18 mouse cellular contexts compared by ENCODE assay signal in genomic region chr14:57412166-57412565, GRCm38 (mm10). TPM values are rescaled to one million over a fixed set of nuclear protein-coding genes. Genes with fewer than 3 reads are reported as not detected.
A peak's percentile ranks its signal among the peaks of the same experiment; 100 is the strongest.
DNase-seq lines count a peak whose midpoint lies in the region; ATAC-seq lines count a peak whose summit lies in the region.
"Had no signal": no experiment of that assay in that cellular context is flagged by ENCODE, and none has a peak within 500 bp of the region (broad histone marks: within the 10 kb centered on the region; RNA-seq: fewer than 3 reads in every experiment).

No protein-coding gene starts in this region.

- H3K9ac ChIP-seq in embryonic facial prominence, embryonic 13.5 days = no peak overlapping the region
- H3K9ac ChIP-seq: kidney, embryonic 15.5 days; liver, embryonic 15.5 days; midbrain, embryonic 13.5 days; stomach, embryonic 15.5 days had no signal

- DNase-seq in embryonic facial prominence, embryonic 10.5 days (ENCODE audit: low spot score) = no peak
- DNase-seq in left cerebral cortex, adult 18-20 months (ENCODE audit: low spot score in 2 of 2) = peak; percentile 17
- DNase-seq in left cerebral cortex, adult 8-10 months (ENCODE audit: low spot score in 2 of 2) = no peak
- peak; percentile 53 for DNase-seq in right cerebral cortex, adult 18-20 months
- no peak for DNase-seq in right cerebral cortex, postnatal 25 days
- peak; percentile 75 for DNase-seq in telencephalon, adult 2 months (ENCODE audit: low read depth, low spot score)
- DNase-seq in urinary bladder, postnatal 4 days (ENCODE audit: low spot score in 2 of 2) = no peak
- DNase-seq: cerebellum, adult 8-10 months; embryo, embryonic 11 days; heart, adult 2 months; heart, postnatal 10 days had no signal

- H3K27me3 ChIP-seq in embryonic facial prominence, embryonic 13.5 days = no peaks in the 10 kb centered on the region
- H3K27me3 ChIP-seq in embryonic facial prominence, embryonic 10.5 days (replicated peaks; ENCODE audit: low read depth, poor library complexity, severe bottlenecking) = no peaks in the 10 kb centered on the region
- H3K27me3 ChIP-seq: kidney, embryonic 15.5 days; liver, embryonic 15.5 days; midbrain, embryonic 13.5 days; stomach, embryonic 15.5 days had no signal

- WGBS in embryonic facial prominence, embryonic 13.5 days = 27% methylated on average over 7 of the region's 7 CpGs
- WGBS in embryonic facial prominence, embryonic 10.5 days = 49% methylated on average over 7 of the region's 7 CpGs

- no peaks in the 10 kb centered on the region for H3K36me3 ChIP-seq in embryonic facial prominence, embryonic 13.5 days
- no peaks in the 10 kb centered on the region for H3K36me3 ChIP-seq in embryonic facial prominence, embryonic 10.5 days (replicated peaks)
- H3K36me3 ChIP-seq: kidney, embryonic 15.5 days; liver, embryonic 15.5 days; midbrain, embryonic 13.5 days; stomach, embryonic 15.5 days had no signal

- H3K4me2 ChIP-seq in embryonic facial prominence, embryonic 13.5 days = no peak overlapping the region
- H3K4me2 ChIP-seq: kidney, embryonic 15.5 days; liver, embryonic 15.5 days; midbrain, embryonic 13.5 days; stomach, embryonic 15.5 days had no signal

- no peak for ATAC-seq in embryonic facial prominence, embryonic 13.5 days (ENCODE audit: insufficient number of reproducible peaks, insufficient read depth, low FRiP score, low TSS enrichment, low read depth)
- ATAC-seq: midbrain, embryonic 13.5 days had no signal

- no peak overlapping the region for H3K4me3 ChIP-seq in embryonic facial prominence, embryonic 13.5 days
- no peak overlapping the region for H3K4me3 ChIP-seq in embryonic facial prominence, embryonic 10.5 days
- H3K4me3 ChIP-seq: heart, adult 2 months; kidney, embryonic 15.5 days; left cerebral cortex, adult 2 months; liver, embryonic 15.5 days; midbrain, embryonic 13.5 days; stomach, embryonic 15.5 days had no signal

- 0 out of 2 replicates have a peak overlapping the region, but pooled peaks have one; percentile 58 for H3K27ac ChIP-seq in embryonic facial prominence, embryonic 13.5 days
- no peak overlapping the region for H3K27ac ChIP-seq in embryonic facial prominence, embryonic 10.5 days (replicated peaks)
- H3K27ac ChIP-seq: heart, adult 2 months; kidney, embryonic 15.5 days; left cerebral cortex, adult 2 months; liver, embryonic 15.5 days; macrophage; midbrain, embryonic 13.5 days; stomach, embryonic 15.5 days had no signal

- H3K9me3 ChIP-seq in embryonic facial prominence, embryonic 13.5 days = no peaks in the 10 kb centered on the region
- H3K9me3 ChIP-seq in embryonic facial prominence, embryonic 10.5 days = no peaks in the 10 kb centered on the region
- H3K9me3 ChIP-seq: kidney, embryonic 15.5 days; liver, embryonic 15.5 days; midbrain, embryonic 13.5 days; stomach, embryonic 15.5 days had no signal

- peaks cover 10% of the 10 kb centered on the region for H3K4me1 ChIP-seq in embryonic facial prominence, embryonic 13.5 days
- H3K4me1 ChIP-seq in embryonic facial prominence, embryonic 10.5 days = peaks cover 14% of the 10 kb centered on the region
- H3K4me1 ChIP-seq: stomach, embryonic 15.5 days had no signal

RNA-seq across cellular contexts. Expression of gene Ift88, which starts 11.7 kb away (rescaled TPM):
- 18.4 and 18.7 TPM in 2 replicates for polyA plus RNA-seq in embryonic facial prominence, embryonic 13.5 days (2015; fragmentation: Nextera tagmentation; extraction: Ambion mirVana)
- polyA plus RNA-seq in embryonic facial prominence, embryonic 10.5 days (2016; fragmentation: Nextera tagmentation; extraction: Ambion mirVana) = 12.3 and 13.4 TPM in 2 replicates
- 10 to 100 TPM; 17.1 to 19.7 TPM for total RNA-seq in left cerebral cortex, adult 18-20 months (2021)
- 10 to 100 TPM; 15.3 to 20.8 (median 17.9) TPM for total RNA-seq in left cerebral cortex, adult 8-10 months (2022)

RNA-seq across cellular contexts. Expression of gene Cryl1, which starts 13.8 kb away (rescaled TPM):
- 28.8 and 28.9 TPM in 2 replicates for polyA plus RNA-seq in embryonic facial prominence, embryonic 13.5 days (2015; fragmentation: Nextera tagmentation; extraction: Ambion mirVana)
- polyA plus RNA-seq in embryonic facial prominence, embryonic 10.5 days (2016; fragmentation: Nextera tagmentation; extraction: Ambion mirVana) = 8.0 and 9.2 TPM in 2 replicates
- total RNA-seq in left cerebral cortex, adult 18-20 months (2021) = 10 to 100 TPM; 16.3 to 18.4 TPM
- total RNA-seq in left cerebral cortex, adult 8-10 months (2022) = 10 to 100 TPM; 16.0 to 22.1 (median 20.4) TPM

Comparison
In these comparisons a context has a peak if more than half of its experiments do, and no peak if none do; other contexts are left out.
1. DNase-seq: peak in left cerebral cortex, adult 18-20 months (2 of 2), right cerebral cortex, adult 18-20 months (single experiment) and telencephalon, adult 2 months (single experiment); none in embryonic facial prominence, embryonic 10.5 days (single experiment), left cerebral cortex, adult 8-10 months (0 of 2), right cerebral cortex, postnatal 25 days (single experiment) and urinary bladder, postnatal 4 days (0 of 2).